Mouse (Mus musculus) ES-Bruce4 (cell line): ENCODE data around the gene Snx1.

Source experiments
- CTCF ChIP-seq: IDR thresholded peaks from one replicate; pipeline ENCODE4 v1.8.1; 2011; ENCODE audit warnings: low read depth, low read length
- POLR2A ChIP-seq: IDR thresholded peaks from one replicate; pipeline ENCODE4 v1.8.1; 2011; ENCODE audit warnings: low read length; ENCODE audit not compliant: insufficient read depth

DNA sequence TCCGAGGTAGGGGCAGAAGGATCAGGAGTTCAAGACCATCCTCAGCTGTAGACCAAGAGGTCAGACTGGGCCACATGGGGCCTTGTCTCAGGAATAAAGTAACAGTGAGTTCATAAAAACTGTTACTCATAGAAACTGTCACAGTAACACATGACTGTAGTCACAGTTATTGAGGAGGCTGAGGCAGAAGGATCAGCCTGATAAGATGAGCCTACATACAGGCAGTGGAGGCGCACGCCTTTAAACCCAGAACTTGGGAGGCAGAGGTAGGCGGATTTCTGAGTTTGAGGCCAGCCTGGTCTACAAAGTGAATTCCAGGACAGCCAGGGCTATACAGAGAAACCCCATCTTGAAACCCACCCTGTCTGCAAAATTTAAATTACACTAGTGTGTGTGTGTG, 6.3 kb downstream of the Snx1 start:
- no peak for TF ChIP-seq POLR2A
- no peak for TF ChIP-seq CTCF
